Mouse (Mus musculus) MEL (cell line): ENCODE data around the gene Kcnj6. TPM values are rescaled to one million over a fixed set of nuclear protein-coding genes. Genes with fewer than 3 reads are reported as not detected.

Source experiments
- DNase-seq: peaks from one replicate; pipeline ENCODE4 v3.0.0; 2011; ENCODE audit warnings: low read depth, low spot score
- H3K27ac ChIP-seq: 2 replicates; pipeline ENCODE4 v1.5.1; 2012; ENCODE audit warnings: low read depth, mild to moderate bottlenecking, control low read depth, low read length, moderate library complexity; ENCODE audit not compliant: control insufficient read depth
- H3K27me3 ChIP-seq, 2 experiments: fragments of 150-350 bp in 1 of 2; sonication (generic) in 1 of 2; 2 replicates each; pipeline ENCODE4 v1.6.1; 2012; ENCODE audit warnings: low read length in 2 of 2, mild to moderate bottlenecking in 2 of 2, improper control_type of control experiment in 1 of 2, moderate library complexity in 1 of 2; ENCODE audit not compliant: insufficient read depth in 2 of 2, control insufficient read depth in 1 of 2
- H3K36me3 ChIP-seq, 2 experiments: 2 replicates each; pipeline ENCODE4 v1.6.1; 2012 to 2014; ENCODE audit warnings: low read length in 2 of 2, improper control_type of control experiment in 1 of 2, inconsistent platforms in 1 of 2, mild to moderate bottlenecking in 1 of 2; ENCODE audit not compliant: insufficient read depth in 2 of 2, control insufficient read depth in 1 of 2
- H3K4me1 ChIP-seq, 2 experiments: fragments of 150-350 bp in 1 of 2; sonication (generic) in 1 of 2; 2 replicates each; pipeline ENCODE4 v1.6.1; 2012; ENCODE audit warnings: low read length in 2 of 2, improper control_type of control experiment in 1 of 2, mild to moderate bottlenecking in 1 of 2; ENCODE audit not compliant: insufficient read depth in 2 of 2, control insufficient read depth in 1 of 2
- H3K4me3 ChIP-seq, 2 experiments: fragments of 150-350 bp in 1 of 2; sonication (generic) in 1 of 2; 2 replicates each; pipeline ENCODE4 v1.5.1; 2012; ENCODE audit warnings: low read depth in 2 of 2, low read length in 2 of 2, mild to moderate bottlenecking in 2 of 2, moderate library complexity in 2 of 2, control low read depth in 1 of 2, improper control_type of control experiment in 1 of 2; ENCODE audit not compliant: control insufficient read depth in 1 of 2, insufficient read depth in 1 of 2
- H3K79me2 ChIP-seq: 2 replicates; pipeline ENCODE4 v1.6.1; 2012; ENCODE audit warnings: mild to moderate bottlenecking, low read length, moderate library complexity; ENCODE audit not compliant: control insufficient read depth, poor library complexity, insufficient read depth
- H3K9ac ChIP-seq: 2 replicates; pipeline ENCODE4 v1.6.1; 2012; ENCODE audit warnings: low read depth, mild to moderate bottlenecking, control low read depth, low read length, moderate library complexity; ENCODE audit not compliant: control insufficient read depth, poor library complexity, severe bottlenecking
- H3K9me3 ChIP-seq: fragments of 150-350 bp; sonication (generic); replicated peaks from 2 replicates; pipeline ENCODE4 v1.6.1; 2012; ENCODE audit warnings: mild to moderate bottlenecking, low read length, improper control_type of control experiment, moderate library complexity; ENCODE audit not compliant: insufficient read depth
- E2F4 ChIP-seq: IDR thresholded peaks from 2 replicates; pipeline ENCODE4 v1.6.1; 2011; ENCODE audit warnings: low read depth, low read length, improper control_type of control experiment, borderline replicate concordance
- ETS1 ChIP-seq: IDR thresholded peaks from 2 replicates; pipeline ENCODE4 v1.6.1; 2012; ENCODE audit warnings: low read depth, mild to moderate bottlenecking, inconsistent platforms, low read length, improper control_type of control experiment, moderate library complexity
- MAX ChIP-seq: IDR thresholded peaks from 2 replicates; pipeline ENCODE4 v1.6.1; 2011; ENCODE audit warnings: low read length, improper control_type of control experiment
- MAZ ChIP-seq: IDR thresholded peaks from 2 replicates; pipeline ENCODE4 v1.6.1; 2012; ENCODE audit warnings: low read depth, mild to moderate bottlenecking, inconsistent platforms, low read length, improper control_type of control experiment
- MXI1 ChIP-seq: IDR thresholded peaks from 2 replicates; pipeline ENCODE4 v1.6.1; 2011; ENCODE audit warnings: mild to moderate bottlenecking, low read depth, low read length, improper control_type of control experiment
- MYC ChIP-seq: IDR thresholded peaks from 2 replicates; pipeline ENCODE4 v1.6.1; 2011; ENCODE audit warnings: low read depth, mild to moderate bottlenecking, low read length, improper control_type of control experiment, moderate library complexity
- NRF1 ChIP-seq: IDR thresholded peaks from 2 replicates; pipeline ENCODE4 v1.6.1; 2014; ENCODE audit warnings: low read depth, mild to moderate bottlenecking, inconsistent platforms, low read length, improper control_type of control experiment, moderate library complexity; ENCODE audit not compliant: poor library complexity, insufficient read depth, severe bottlenecking
- POLR2A ChIP-seq, 2 experiments: IDR thresholded peaks; 2 replicates each; pipeline ENCODE4 v1.6.1; 2011 to 2012; ENCODE audit warnings: low read length in 2 of 2, mild to moderate bottlenecking in 2 of 2, control low read depth in 1 of 2, improper control_type of control experiment in 1 of 2, low read depth in 1 of 2, moderate library complexity in 1 of 2; ENCODE audit not compliant: control insufficient read depth in 1 of 2, insufficient read depth in 1 of 2, poor library complexity in 1 of 2
- POLR2AphosphoS2 ChIP-seq: IDR thresholded peaks from 2 replicates; pipeline ENCODE4 v1.6.1; 2011; ENCODE audit warnings: low read length, improper control_type of control experiment
- RCOR1 ChIP-seq: IDR thresholded peaks from 2 replicates; pipeline ENCODE4 v1.6.1; 2012; ENCODE audit warnings: low read depth, mild to moderate bottlenecking, inconsistent platforms, low read length, improper control_type of control experiment
- TAL1 ChIP-seq: IDR thresholded peaks from 2 replicates; pipeline ENCODE4 v1.6.1; 2012; ENCODE audit warnings: mild to moderate bottlenecking, inconsistent platforms, low read length, moderate library complexity, mixed read lengths
- TCF12 ChIP-seq: IDR thresholded peaks from 2 replicates; pipeline ENCODE4 v1.6.1; 2014; ENCODE audit warnings: low read depth, mild to moderate bottlenecking, inconsistent platforms, low read length, improper control_type of control experiment, moderate library complexity
- UBTF ChIP-seq: IDR thresholded peaks from 2 replicates; pipeline ENCODE4 v1.6.1; 2012; ENCODE audit warnings: low read depth, mild to moderate bottlenecking, inconsistent platforms, low read length, improper control_type of control experiment, moderate library complexity, borderline replicate concordance; ENCODE audit not compliant: insufficient read depth
- USF1 ChIP-seq: IDR thresholded peaks from 2 replicates; pipeline ENCODE4 v1.6.1; 2014; ENCODE audit warnings: low read depth, mild to moderate bottlenecking, inconsistent platforms, low read length, improper control_type of control experiment, moderate library complexity
- ZKSCAN1 ChIP-seq: IDR thresholded peaks from 2 replicates; pipeline ENCODE4 v1.6.1; 2012; ENCODE audit warnings: low read depth, mild to moderate bottlenecking, inconsistent platforms, low read length, improper control_type of control experiment, moderate library complexity
- ZMIZ1 ChIP-seq: IDR thresholded peaks from 2 replicates; pipeline ENCODE4 v1.6.1; 2012; ENCODE audit warnings: low read depth, mild to moderate bottlenecking, inconsistent platforms, low read length, improper control_type of control experiment, moderate library complexity
- ZNF384 ChIP-seq: IDR thresholded peaks from 2 replicates; pipeline ENCODE4 v1.6.1; 2012; ENCODE audit warnings: low read depth, mild to moderate bottlenecking, inconsistent platforms, low read length, improper control_type of control experiment
- polyA plus RNA-seq, 2 experiments: library from polyadenylated mRNA; stranded (reverse) in 1 of 2; unstranded in 1 of 2; fragments of >175 nt in 1 of 2; fragments of >200 nt in 1 of 2; gene quantifications; 2 replicates each; pipeline versions ENCODE4 v1.2.1 to v1.2.4; 2012; ENCODE audit warnings: low replicate concordance in 2 of 2, low read depth in 1 of 2; ENCODE audit not compliant: insufficient read length in 2 of 2, insufficient read depth in 1 of 2, missing spikeins in 1 of 2
- total RNA-seq: library from RNA; depleted of rRNA; stranded (reverse); fragments of 300-350 nt; gene quantifications from 2 replicates; pipeline ENCODE4 v1.2.3, GENCODE M21; 2012

Kcnj6 gene
- total and polyA plus RNA-seq, 3 experiments, result not detected

GRCm38 (mm10) chr16:94968472-94968871 is 29.0 kb downstream of the Kcnj6 start:
- DNase-seq, result no peak
- TF ChIP-seq E2F4 (no peak), POLR2A (IDR thresholded peaks at IDR 0.05; ENCODE audit: control insufficient read depth in 1 of 2, insufficient read depth in 1 of 2, low read depth in 1 of 2, low read length in 2 of 2, poor library complexity in 1 of 2) (no peak), ZNF384 (no peak), ZKSCAN1 (no peak), ETS1 (no peak), USF1 (no peak), TCF12 (no peak)
- H3K4me1 ChIP-seq, result no peaks in the 10 kb centered on the region
- no peak overlapping the region for H3K9ac ChIP-seq
- H3K36me3 ChIP-seq, result no peaks in the 10 kb centered on the region
- no peaks in the 10 kb centered on the region for H3K79me2 ChIP-seq
- H3K4me3 ChIP-seq, result no peak overlapping the region
- H3K27ac ChIP-seq, result no peak overlapping the region
- H3K27me3 ChIP-seq, result no peaks in the 10 kb centered on the region
- H3K9me3 ChIP-seq, result no peaks in the 10 kb centered on the region

GRCm38 (mm10) chr16:94957156-94957828 is 40.2 kb downstream of the Kcnj6 start:
- no peak for TF ChIP-seq POLR2AphosphoS2
- no peak for TF ChIP-seq NRF1
- TF ChIP-seq UBTF, result no peak
- TF ChIP-seq TAL1, result no peak
- no peak for TF ChIP-seq MXI1
- TF ChIP-seq MAZ, result no peak
- TF ChIP-seq ZMIZ1, result no peak
- no peak for TF ChIP-seq MYC
- TF ChIP-seq MAX, result no peak
- no peak for TF ChIP-seq RCOR1
- TF ChIP-seq ZNF384, result no peak
- Histone ChIP-seq H3K27me3 (no peaks in the 10 kb centered on the region), H3K79me2 (no peaks in the 10 kb centered on the region), H3K27ac (no peak overlapping the region), H3K36me3 (peaks cover 0 to 7% of the 10 kb centered on the region in 2 experiments; a peak in 2 of 4 replicates), H3K4me3 (no peak overlapping the region), H3K9me3 (no peaks in the 10 kb centered on the region), H3K4me1 (peaks cover 7% of the 10 kb centered on the region in 2 experiments; a peak in 1 of 4 replicates), H3K9ac (no peak overlapping the region)
- DNase-seq, result no peak
